Mouse (Mus musculus) bone marrow, adult 2 months (tissue): ENCODE results near the gene Camkk2.

Experiments used
- CTCF ChIP-seq: fragments of 200-500 bp; IDR thresholded peaks from 2 replicates; pipeline ENCODE4 v1.5.1; 2011; ENCODE audit warnings: low read length, control low read depth; ENCODE audit not compliant: control insufficient read depth, insufficient read depth
- POLR2A ChIP-seq: fragments of 200-500 bp; IDR thresholded peaks from 2 replicates; pipeline ENCODE4 v1.6.1; 2011; ENCODE audit warnings: low read depth, mild to moderate bottlenecking, control low read depth, low read length, borderline replicate concordance; ENCODE audit not compliant: control insufficient read depth

GRCm38 (mm10) chr5:122743880-122744422 is 35.3 kb downstream of the Camkk2 start:
- TF ChIP-seq POLR2A (no peak), CTCF (no peak)
